Mouse (Mus musculus): ENCODE results near the gene Tm9sf4. TPM values are rescaled to one million over a fixed set of nuclear protein-coding genes. Genes with fewer than 3 reads are reported as not detected.

Tm9sf4 gene
- total RNA-seq, 2 experiments from 2014 or later = 27.0 to 30.3 TPM

- DNase-seq (ENCODE audit: low spot score) = no peak
Measured at GRCm38 (mm10) chr2:153153033-153153450, 8.1 kb upstream of the Tm9sf4 start.

- DNase-seq (ENCODE audit: low spot score) = no peak
Measured at GRCm38 (mm10) chr2:153157270-153157669, 3.8 kb upstream of the Tm9sf4 start.

GRCm38 (mm10) chr2:153160133-153160532 lies 970 bp upstream of the Tm9sf4 start:
- no peak for DNase-seq (ENCODE audit: low spot score)

DNA sequence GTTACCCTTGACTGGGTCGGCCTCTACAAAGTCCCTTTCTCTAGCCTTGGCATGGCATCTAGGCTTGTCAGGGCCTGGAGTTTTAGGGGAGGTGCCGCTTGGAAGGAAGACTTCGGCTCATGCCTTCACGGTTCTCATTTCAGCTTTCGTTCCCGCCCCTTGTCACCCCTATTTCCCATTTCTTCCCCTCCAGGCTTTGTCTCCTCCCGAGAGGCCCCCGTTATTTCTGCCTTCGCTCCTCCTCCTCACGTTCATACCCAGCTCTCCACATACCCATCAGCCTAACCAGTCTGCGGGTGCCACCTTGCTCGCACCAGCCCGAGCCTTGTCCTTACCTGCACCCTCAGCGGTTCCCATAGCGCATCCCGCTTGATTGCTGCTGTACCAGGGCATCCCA lies 579 bp downstream of the Tm9sf4 start:
- no peak for DNase-seq (ENCODE audit: low spot score)

DNA sequence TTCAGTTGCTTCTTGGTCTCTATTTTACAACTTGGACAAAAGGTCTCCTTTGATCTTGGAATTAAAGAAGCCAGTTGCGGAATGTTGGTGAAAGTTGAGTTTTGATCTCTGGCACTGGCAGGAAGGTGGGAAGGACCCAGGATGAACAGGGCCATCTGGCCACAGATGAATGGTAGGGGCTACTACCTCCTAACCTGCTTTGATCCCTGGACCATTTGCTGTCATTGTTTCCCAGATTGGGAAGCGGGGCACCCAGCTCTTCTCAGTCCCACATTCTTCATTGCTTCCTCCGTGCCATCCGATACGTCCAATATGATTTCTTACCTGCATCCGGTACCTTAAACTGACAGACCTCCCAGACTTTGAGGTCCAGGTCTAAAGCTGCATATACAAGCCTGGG lies 6.0 kb downstream of the Tm9sf4 start:
- no peak for DNase-seq (ENCODE audit: low spot score)

DNA sequence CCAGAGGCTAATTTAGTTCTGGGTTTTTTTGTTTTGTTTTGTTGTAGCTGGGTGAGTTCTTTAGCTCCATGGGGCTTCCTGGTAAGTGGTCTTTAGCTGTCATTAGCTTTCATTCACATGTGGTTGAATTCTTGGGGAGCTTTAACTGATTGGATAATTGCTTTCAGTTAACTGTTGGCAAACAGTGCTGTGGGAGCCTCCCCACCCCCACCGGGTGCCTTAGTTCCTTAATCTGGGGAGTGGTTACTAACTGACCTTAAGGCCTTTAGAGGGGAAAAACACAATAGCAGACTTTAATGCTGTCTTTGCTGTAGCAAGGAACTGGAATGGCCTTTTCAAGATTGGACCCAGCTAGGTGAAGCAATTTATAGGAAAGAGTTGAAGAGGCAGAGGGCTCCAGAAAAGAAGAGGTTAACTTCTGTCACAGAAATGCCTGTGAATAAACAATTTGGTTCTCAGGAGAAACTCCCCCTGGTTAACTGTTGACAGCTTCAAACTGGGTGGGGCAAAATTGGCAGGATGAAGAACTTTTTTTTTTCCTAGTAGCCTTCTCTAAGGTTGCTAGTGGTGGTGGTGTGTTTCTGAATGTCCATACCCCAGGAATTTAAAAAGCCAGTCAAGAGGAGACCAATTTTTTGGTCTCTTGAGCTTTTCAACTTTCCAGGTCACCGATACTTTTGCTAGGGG lies 7.2 kb downstream of the Tm9sf4 start:
- no peak for DNase-seq (ENCODE audit: low spot score)

DNA sequence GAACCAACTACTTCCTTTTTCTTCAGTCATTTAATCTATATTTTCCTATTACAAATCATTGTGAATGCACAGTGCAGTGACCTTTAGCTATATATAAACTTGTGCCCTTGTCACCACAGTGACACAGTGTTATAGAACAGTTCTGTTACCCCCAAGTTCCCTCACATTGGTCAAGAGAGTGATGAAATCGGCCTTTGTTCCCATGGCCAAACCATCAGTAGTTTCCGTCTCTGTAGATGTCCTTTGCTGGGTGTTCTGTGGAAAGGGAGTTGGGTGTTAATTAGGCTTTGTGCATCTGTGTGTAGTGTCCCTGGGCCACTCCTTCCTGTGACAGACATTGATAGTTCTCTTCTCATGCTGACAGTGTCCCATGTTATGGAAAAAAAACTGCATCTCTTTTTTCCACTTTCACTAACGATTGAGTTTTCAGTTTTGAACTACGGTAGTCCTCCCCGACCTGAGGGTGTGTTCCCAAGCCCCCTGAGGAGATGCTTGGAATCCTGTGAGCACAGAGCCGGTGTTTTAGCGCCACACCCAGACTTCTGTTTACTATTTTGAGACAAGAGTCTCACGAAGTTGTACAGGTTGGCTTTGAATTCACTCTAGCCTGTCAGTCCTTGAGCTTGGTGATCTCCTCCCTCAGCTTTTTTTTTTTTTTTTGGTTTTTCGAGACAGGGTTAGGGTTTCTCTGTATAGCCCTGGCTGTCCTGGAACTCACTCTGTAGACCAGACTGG lies 9.6 kb downstream of the Tm9sf4 start:
- DNase-seq (ENCODE audit: low spot score) = no peak

GRCm38 (mm10) chr2:153171966-153172365 lies 10.9 kb downstream of the Tm9sf4 start:
- no peak for DNase-seq (ENCODE audit: low spot score)

DNA sequence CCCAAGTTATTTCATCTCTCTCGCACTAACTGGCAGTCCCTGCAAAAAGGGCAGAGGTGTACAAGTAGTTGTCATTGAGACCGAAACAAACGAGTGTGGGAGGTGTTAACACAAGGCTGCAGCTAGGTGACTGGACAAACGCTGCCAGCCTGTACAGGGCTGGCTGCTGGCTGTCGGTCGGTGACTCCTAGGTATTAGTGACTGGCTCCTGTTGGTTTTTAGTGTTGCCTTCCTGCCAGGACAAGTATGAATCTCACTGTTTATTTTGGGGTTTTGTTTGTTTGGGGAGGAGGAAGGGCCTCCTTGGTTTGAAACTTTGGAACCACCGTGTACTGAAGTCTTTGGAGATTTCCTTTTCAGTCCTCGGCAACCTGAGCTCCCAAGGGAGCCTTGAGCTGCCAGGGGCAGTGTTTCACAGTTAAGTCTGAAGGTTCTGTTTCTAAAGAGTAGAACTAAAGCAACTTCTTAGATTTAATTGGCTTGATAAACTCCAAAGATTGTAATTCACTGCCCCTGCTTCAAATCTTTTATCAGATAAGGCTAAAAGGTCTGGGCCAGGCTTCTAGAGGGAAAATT lies 15.0 kb downstream of the Tm9sf4 start:
- DNase-seq (ENCODE audit: low spot score) = no peak

GRCm38 (mm10) chr2:153177188-153177587 lies 16.1 kb downstream of the Tm9sf4 start:
- no peak for DNase-seq (ENCODE audit: low spot score)

DNA sequence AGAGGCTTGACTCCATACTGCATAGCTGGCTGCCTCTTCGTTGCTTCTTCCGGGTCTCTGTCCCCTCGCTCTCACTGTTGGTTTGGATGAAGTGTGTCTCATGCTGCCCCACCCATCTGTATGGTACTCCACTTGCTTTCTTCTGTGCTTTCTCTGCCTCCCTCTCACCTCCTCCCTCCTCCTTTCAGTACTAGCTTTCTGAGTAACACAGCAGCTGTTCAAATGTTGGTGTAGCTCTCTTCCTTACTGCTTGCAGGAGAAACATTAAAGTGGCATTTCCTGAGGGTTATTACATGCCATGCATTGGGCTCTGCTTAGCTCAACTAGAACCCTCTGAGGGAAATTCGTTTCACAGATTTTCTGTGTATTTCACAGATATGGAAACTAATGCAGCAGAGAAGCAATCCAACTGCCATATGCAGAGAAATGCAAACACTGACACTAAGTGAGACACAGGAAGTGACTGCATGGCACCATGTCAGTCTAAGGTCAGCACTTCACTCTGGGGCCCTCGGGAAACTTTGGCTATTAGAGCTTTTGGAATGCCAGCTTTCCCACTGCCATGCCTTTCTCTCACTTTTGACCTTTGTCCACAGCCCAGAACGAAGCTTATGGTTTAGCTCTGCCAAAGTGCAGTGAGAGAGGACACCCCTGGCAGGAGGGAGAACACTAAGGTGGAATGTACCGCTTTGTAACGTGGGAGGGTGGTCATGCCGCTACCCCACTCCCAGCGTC lies 18.2 kb downstream of the Tm9sf4 start:
- DNase-seq (ENCODE audit: low spot score) = no peak

DNA sequence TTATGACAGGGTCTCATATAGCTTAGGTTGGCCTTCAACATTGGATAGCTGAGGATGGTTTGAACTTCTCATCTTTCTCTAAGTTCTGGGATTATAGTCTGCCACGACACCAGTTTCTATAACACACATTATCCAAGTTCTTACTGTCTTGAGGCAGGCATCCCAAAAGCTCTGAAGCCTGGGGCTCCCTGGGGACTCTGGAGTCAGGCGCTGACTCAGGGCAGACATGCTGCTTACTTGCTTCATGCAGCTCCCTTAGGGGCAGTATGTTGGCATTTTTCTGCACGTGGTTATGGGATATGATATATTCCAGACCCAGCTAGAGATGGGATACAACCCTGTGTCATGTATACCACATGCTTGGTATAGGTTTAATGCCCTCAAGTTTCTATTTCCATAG lies 18.9 kb downstream of the Tm9sf4 start:
- no peak for DNase-seq (ENCODE audit: low spot score)

- no peak for DNase-seq (ENCODE audit: low spot score)
Measured at GRCm38 (mm10) chr2:153186176-153186591, 25.1 kb downstream of the Tm9sf4 start.

GRCm38 (mm10) chr2:153187848-153188247 lies 26.7 kb downstream of the Tm9sf4 start:
- DNase-seq (ENCODE audit: low spot score) = no peak

DNA sequence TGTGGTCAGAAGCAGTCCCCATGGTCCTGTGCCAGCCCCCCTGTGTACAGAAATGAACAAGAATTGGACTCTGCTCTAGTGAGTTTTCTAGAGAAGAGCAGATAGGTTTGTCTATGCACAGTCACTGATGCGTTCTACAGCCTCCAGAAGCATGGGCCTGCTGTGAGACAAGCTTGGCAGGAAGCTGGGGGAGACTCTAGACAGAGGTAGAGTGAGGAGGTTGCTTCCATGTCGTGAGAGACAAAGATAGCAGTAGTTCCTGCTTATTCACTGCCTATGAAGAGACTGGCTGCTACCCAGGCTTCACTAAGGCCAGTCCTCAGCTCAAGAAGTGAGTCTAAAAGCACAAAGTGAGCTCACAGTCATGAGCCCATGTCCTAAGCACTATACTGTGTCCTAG lies 30.1 kb downstream of the Tm9sf4 start:
- no peak for DNase-seq (ENCODE audit: low spot score)

- DNase-seq (ENCODE audit: low spot score) = no peak
Measured at GRCm38 (mm10) chr2:153194255-153194654, 33.2 kb downstream of the Tm9sf4 start.

GRCm38 (mm10) chr2:153198485-153198884 lies 37.4 kb downstream of the Tm9sf4 start:
- no peak for DNase-seq (ENCODE audit: low spot score)

DNA sequence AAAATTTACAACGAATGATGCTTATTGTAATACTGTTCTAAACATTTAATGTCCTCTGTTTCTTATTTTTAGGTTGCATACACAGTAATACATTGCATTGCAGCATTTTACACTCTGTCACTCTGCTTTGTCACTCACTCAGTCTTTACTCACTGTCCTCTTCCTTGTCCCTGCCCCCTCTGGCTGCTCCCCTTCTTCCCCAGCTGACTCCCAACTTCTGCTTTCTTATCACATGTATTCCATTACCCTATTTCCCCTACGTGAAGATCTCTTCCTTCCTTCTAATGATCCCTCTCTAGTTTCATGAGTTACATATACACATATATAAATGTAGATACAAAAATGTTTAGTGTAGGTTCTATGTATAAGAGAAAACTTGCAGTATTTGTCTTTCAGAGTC lies 38.0 kb downstream of the Tm9sf4 start:
- no peak for DNase-seq (ENCODE audit: low spot score)

DNA sequence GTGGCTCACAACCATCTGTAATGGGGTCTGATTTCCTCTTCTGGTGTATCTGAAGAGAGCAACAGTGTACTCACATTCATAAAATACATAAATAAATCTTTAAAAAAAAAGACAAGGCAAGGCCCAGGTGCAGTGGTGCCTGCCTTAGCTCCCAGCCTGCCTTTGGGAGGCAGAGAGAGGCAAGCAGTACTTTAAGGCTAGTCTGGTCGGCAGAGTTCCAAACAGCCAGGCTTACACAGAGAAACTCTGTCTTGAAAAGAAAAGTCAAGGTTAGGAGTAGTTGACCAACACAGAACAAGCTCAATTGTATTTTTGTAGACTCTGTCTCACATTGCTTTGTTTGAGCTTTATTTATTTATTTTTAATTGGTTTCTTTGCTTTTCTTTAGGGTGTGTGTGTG lies 41.7 kb downstream of the Tm9sf4 start:
- no peak for DNase-seq (ENCODE audit: low spot score)

GRCm38 (mm10) chr2:153208149-153208548 lies 47.0 kb downstream of the Tm9sf4 start:
- no peak for DNase-seq (ENCODE audit: low spot score)

- no peak for DNase-seq (ENCODE audit: low spot score)
Measured at GRCm38 (mm10) chr2:153209286-153209685, 48.2 kb downstream of the Tm9sf4 start.

DNA sequence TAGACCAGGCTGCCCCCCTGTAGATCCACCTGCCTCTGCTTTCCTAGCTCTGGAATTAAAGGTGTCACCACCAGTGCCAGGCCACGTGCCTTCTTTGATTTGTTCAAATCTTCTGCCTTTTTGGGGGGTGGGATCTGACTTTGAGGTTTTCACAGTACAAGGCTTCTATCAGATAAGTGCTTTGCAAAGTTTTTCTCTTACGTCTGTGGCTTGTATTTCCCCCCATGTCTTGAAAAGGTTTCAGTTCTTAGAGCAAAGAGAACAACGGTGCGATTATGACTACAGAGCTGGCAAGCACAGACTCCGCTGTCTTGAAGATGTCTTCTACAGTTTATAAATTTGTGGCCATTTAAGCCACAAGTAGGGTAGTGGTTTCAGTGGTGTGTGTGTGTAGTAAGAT lies 50.3 kb downstream of the Tm9sf4 start:
- DNase-seq (ENCODE audit: low spot score) = no peak

Data from gastrocnemius, adult 18-20 months (tissue).